Mouse (Mus musculus) CH12.LX (cell line): ENCODE measurements around the gene Atp5f1.

ENCODE experiments used
- CHD2 ChIP-seq: IDR thresholded peaks from 2 replicates; pipeline ENCODE4 v1.6.1; 2011; ENCODE audit warnings: low read length, improper control_type of control experiment
- CTCF ChIP-seq, 2 experiments: IDR thresholded peaks in 1 of 2; conservative IDR thresholded peaks in 1 of 2; 2 replicates each; pipeline ENCODE4 v1.5.1; 2011 to 2012; ENCODE audit warnings: low read depth in 2 of 2, low read length in 2 of 2, improper control_type of control experiment in 1 of 2, inconsistent platforms in 1 of 2, mild to moderate bottlenecking in 1 of 2, moderate library complexity in 1 of 2
- KAT2A ChIP-seq: IDR thresholded peaks from 2 replicates; pipeline ENCODE4 v1.6.1; 2012; ENCODE audit warnings: low read length, improper control_type of control experiment, inconsistent platforms; ENCODE audit not compliant: insufficient replicate concordance
- MAFK ChIP-seq: IDR thresholded peaks from 2 replicates; pipeline ENCODE4 v1.6.1; 2011; ENCODE audit warnings: low read length, improper control_type of control experiment; ENCODE audit not compliant: insufficient replicate concordance

DNA sequence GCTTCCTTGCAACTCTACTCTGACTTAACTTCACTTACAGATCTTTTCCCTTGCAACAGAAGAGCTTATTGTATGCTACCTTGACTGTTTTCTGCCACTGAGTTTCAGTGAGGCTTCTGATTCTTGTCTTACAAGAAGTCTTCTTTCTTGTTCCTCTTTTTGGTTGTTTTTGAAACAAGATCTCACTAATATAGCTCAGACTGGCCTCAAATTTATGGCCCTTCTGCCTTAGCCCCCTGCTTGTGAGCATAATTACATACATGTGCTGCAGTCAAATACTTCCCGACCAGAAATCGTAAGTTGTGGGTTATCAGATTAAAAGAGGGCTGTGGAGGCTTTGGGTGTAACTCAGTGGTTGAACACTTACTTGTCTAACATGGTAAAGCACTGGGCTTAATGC lies 34.8 kb upstream of the Atp5f1 start:
- TF ChIP-seq CHD2, result no peak
- no peak for TF ChIP-seq MAFK
- TF ChIP-seq CTCF (conservative IDR thresholded peaks at IDR 0.05 in 1 of 2, IDR thresholded peaks at IDR 0.05 in 1 of 2; ENCODE audit: low read depth in 2 of 2, low read length in 2 of 2), result no peak
- no peak for TF ChIP-seq KAT2A
